Mouse (Mus musculus): ENCODE data around the gene Gm45233. TPM values are rescaled to one million over a fixed set of nuclear protein-coding genes. Genes with fewer than 3 reads are reported as not detected.
"Not testable (repeated sequence)": the region's sequence is repeated elsewhere in the genome, so short reads cannot be mapped to it uniquely, and the experiment has no call there.

Gm45233 gene
- polyA plus RNA-seq (2012; ENCODE audit: insufficient read depth, low replicate concordance) = 0.75 TPM in 1 of 2 replicates, not detected in the other

DNA sequence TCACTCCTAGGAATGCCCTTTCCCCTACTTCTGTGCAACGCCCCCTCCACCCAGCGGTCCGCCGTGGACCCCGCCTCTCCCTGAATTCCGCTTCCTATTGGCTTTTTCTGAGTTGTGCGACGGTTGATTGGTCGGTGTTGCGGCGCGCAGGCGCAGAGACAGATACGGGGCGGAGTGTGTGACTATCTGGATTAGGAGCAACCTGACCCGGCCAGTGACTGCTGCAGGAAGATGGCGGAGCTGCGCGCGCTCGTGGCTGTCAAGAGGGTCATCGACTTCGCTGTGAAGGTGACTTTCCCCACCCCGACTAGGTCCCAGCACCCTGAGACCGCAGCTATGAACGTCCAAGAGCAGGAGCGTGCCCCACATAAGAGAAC lies at the start of gene Gm45233, which contains the start of gene Etfb:
Gm45233 (plus strand) TSS at position 212 of the 377 bp plus-strand sequence.
Etfb (plus strand) TSS at position 167 of the 377 bp plus-strand sequence.
- Histone ChIP-seq H3K36me3 (replicated peaks; ENCODE audit: low read length) (peaks cover 33% of the 10 kb centered on the region), H3K4me1 (peaks cover 92% of the 10 kb centered on the region), H3K9me3 (no peaks in the 10 kb centered on the region), H3K27me3 (replicated peaks) (no peaks in the 10 kb centered on the region), H3K4me3 (replicated peaks) (peak within 1 kb of the TSS; percentile 92)
- no peak for TF ChIP-seq FLI1 (IDR thresholded peaks at IDR 0.05; ENCODE audit: low read length)
- TF ChIP-seq GATA1 (IDR thresholded peaks at IDR 0.05; ENCODE audit: borderline replicate concordance, low read length) = 0 out of 3 replicates have a peak, but pooled peaks have one; percentile 32

- Histone ChIP-seq H3K36me3 (replicated peaks; ENCODE audit: low read length) (no peaks in the 10 kb centered on the region), H3K27me3 (replicated peaks) (peaks cover 2% of the 10 kb centered on the region), H3K4me1 (peaks cover 14% of the 10 kb centered on the region; the same call in 1 of the 2 replicates), H3K4me3 (replicated peaks) (no peak overlapping the region), H3K9me3 (no peaks in the 10 kb centered on the region; the same call in 1 of the 2 replicates)
- TF ChIP-seq FLI1 (IDR thresholded peaks at IDR 0.05; ENCODE audit: low read length) (no peak), GATA1 (IDR thresholded peaks at IDR 0.05; ENCODE audit: borderline replicate concordance, low read length) (no peak)
These were observed 44.4 kb upstream of the Gm45233 start for GRCm38 (mm10) chr7:43399501-43399900.

DNA sequence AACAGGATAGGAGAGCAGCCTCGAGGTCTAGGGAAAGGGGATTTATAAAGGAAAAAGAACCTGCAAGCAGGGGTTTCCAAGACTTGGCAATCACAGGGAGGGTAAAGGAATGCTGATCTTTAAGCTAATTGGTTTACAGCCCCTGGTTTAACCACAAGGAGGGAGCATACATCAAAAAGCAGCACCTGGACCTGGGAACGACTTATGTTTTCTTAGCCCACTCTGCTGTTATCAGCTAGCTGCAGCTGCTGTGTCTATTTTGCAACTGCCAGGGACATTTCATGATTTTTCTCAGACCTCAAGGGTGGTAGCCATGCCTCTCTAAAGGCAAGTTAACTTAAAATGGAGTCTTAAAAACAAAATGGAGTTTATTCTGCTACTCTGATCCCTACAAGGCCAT lies 41.2 kb upstream of the Gm45233 start:
- TF ChIP-seq FLI1 (IDR thresholded peaks at IDR 0.05; ENCODE audit: low read length) = no peak
- TF ChIP-seq GATA1 (IDR thresholded peaks at IDR 0.05; ENCODE audit: borderline replicate concordance, low read length) = no peak
- Histone ChIP-seq H3K4me3 (replicated peaks) (no peak overlapping the region), H3K27me3 (replicated peaks) (no peaks in the 10 kb centered on the region), H3K36me3 (replicated peaks; ENCODE audit: low read length) (no peaks in the 10 kb centered on the region), H3K4me1 (peaks cover 13% of the 10 kb centered on the region), H3K9me3 (no peaks in the 10 kb centered on the region; the same call in 1 of the 2 replicates)

GRCm38 (mm10) chr7:43407573-43407972 lies 36.4 kb upstream of the Gm45233 start:
- Histone ChIP-seq H3K27me3 (replicated peaks) (peaks cover 15% of the 10 kb centered on the region), H3K36me3 (replicated peaks; ENCODE audit: low read length) (no peaks in the 10 kb centered on the region), H3K9me3 (no peaks in the 10 kb centered on the region; the same call in 1 of the 2 replicates), H3K4me1 (peaks cover 36% of the 10 kb centered on the region), H3K4me3 (replicated peaks) (no peak overlapping the region)
- no peak for TF ChIP-seq FLI1 (IDR thresholded peaks at IDR 0.05; ENCODE audit: low read length)

GRCm38 (mm10) chr7:43408131-43408553 lies 35.8 kb upstream of the Gm45233 start, which contains the start of gene Siglecg:
TSS of gene Siglecg (plus strand) at chr7:43408204.
- Histone ChIP-seq H3K9me3 (no peaks in the 10 kb centered on the region; the same call in 1 of the 2 replicates), H3K4me3 (replicated peaks) (peak within 1 kb of the TSS; percentile 64), H3K36me3 (replicated peaks; ENCODE audit: low read length) (no peaks in the 10 kb centered on the region), H3K27me3 (replicated peaks) (peaks cover 15% of the 10 kb centered on the region), H3K4me1 (peaks cover 36% of the 10 kb centered on the region)
- TF ChIP-seq FLI1 (IDR thresholded peaks at IDR 0.05; ENCODE audit: low read length) = no peak
- no peak for TF ChIP-seq GATA1 (IDR thresholded peaks at IDR 0.05; ENCODE audit: borderline replicate concordance, low read length)

DNA sequence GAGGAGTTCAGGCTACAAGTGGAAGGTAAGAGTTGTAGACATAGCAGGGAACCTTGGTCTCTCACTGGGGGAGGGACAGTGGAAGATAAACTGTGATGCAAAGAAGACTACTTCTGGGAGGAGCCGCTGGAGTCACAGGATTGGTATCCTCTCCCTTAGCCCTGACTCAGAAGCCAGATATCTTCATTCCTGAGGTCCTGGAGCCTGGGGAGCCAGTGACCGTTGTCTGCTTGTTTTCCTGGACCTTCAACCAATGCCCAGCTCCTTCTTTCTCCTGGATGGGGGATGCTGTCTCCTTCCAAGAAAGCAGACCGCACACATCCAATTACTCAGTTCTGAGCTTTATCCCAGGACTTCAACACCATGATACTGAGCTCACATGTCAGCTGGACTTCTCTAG lies 34.8 kb upstream of the Gm45233 start:
- Histone ChIP-seq H3K4me1 (peaks cover 43% of the 10 kb centered on the region), H3K9me3 (no peaks in the 10 kb centered on the region; the same call in 1 of the 2 replicates), H3K4me3 (replicated peaks) (no peak overlapping the region), H3K27me3 (replicated peaks) (peaks cover 15% of the 10 kb centered on the region), H3K36me3 (replicated peaks; ENCODE audit: low read length) (no peaks in the 10 kb centered on the region)
- TF ChIP-seq FLI1 (IDR thresholded peaks at IDR 0.05; ENCODE audit: low read length) = no peak
- no peak for TF ChIP-seq GATA1 (IDR thresholded peaks at IDR 0.05; ENCODE audit: borderline replicate concordance, low read length)

DNA sequence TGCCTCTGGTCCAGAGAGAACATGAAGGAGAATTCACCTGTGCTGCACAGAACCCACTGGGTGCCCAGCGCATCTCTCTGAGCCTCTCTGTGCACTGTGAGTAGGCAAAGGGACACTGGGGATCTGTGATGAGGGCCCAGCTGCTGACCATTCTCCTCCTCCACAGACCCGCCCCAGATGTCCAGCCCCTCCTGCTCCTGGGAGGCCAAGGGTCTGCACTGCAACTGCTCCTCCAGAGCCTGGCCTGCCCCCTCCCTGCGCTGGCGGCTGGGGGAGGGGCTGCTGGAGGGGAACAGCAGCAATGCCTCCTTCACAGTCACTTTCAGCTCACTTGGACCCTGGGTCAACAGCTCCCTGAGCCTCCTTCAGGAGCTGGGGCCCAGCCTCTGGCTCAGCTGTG lies 32.2 kb upstream of the Gm45233 start:
- not testable (repeated sequence) for H3K36me3 ChIP-seq (replicated peaks; ENCODE audit: low read length); H3K4me3 ChIP-seq (replicated peaks); H3K9me3 ChIP-seq
- H3K27me3 ChIP-seq (replicated peaks) = peaks cover 15% of the 10 kb centered on the region
- H3K4me1 ChIP-seq = peaks cover 55% of the 10 kb centered on the region

- Histone ChIP-seq H3K36me3 (replicated peaks; ENCODE audit: low read length) (no peaks in the 10 kb centered on the region), H3K9me3 (peaks cover 8% of the 10 kb centered on the region), H3K27me3 (replicated peaks) (no peaks in the 10 kb centered on the region), H3K4me1 (peaks cover 31% of the 10 kb centered on the region), H3K4me3 (replicated peaks) (no peak overlapping the region)
- no peak for TF ChIP-seq GATA1 (IDR thresholded peaks at IDR 0.05; ENCODE audit: borderline replicate concordance, low read length)
- TF ChIP-seq FLI1 (IDR thresholded peaks at IDR 0.05; ENCODE audit: low read length) = no peak
These were observed 26.6 kb upstream of the Gm45233 start for GRCm38 (mm10) chr7:43417298-43417697.

DNA sequence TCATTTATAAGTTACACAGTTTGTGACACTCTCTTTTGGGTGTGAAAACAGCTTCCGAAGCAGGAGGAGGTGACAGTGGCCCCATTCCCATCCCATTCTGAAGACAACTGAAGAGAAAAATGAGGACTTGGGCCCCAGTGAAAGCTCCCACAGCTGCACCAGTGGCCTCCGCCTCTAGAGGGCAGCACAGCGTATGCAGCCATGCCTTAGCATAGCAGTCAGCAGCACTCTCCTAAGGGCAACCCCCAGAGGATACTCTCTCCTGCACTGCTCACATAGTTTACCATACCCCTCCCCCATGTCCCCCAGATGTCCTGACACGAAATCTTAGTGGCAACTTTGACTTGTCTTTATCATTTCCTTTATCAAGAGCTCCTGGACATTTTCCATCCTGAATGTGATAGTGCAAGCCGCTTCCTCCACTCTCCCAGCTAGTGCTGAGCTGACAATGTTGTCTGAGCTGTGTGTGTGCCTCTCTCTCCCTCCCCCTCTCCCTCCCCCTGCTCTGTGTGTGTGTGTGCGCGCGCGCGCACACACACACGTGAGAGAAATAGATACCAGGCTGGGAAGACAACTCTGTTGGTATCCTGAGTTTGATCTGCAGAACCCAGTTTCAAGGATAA lies 20.8 kb upstream of the Gm45233 start:
- H3K9me3 ChIP-seq = no peaks in the 10 kb centered on the region
- no peaks in the 10 kb centered on the region for H3K27me3 ChIP-seq (replicated peaks)
- H3K4me1 ChIP-seq = peaks cover 37% of the 10 kb centered on the region
- peak overlapping the region; percentile 77 for H3K4me3 ChIP-seq (replicated peaks)
- TF ChIP-seq GATA1 (IDR thresholded peaks at IDR 0.05; ENCODE audit: borderline replicate concordance, low read length) = no peak
- TF ChIP-seq FLI1 (IDR thresholded peaks at IDR 0.05; ENCODE audit: low read length) = no peak
- no peaks in the 10 kb centered on the region for H3K36me3 ChIP-seq (replicated peaks; ENCODE audit: low read length)

GRCm38 (mm10) chr7:43423991-43424625 lies 19.8 kb upstream of the Gm45233 start:
- Histone ChIP-seq H3K9me3 (no peaks in the 10 kb centered on the region), H3K36me3 (replicated peaks; ENCODE audit: low read length) (no peaks in the 10 kb centered on the region), H3K4me3 (replicated peaks) (no peak overlapping the region), H3K4me1 (peaks cover 46% of the 10 kb centered on the region), H3K27me3 (replicated peaks) (no peaks in the 10 kb centered on the region)
- TF ChIP-seq FLI1 (IDR thresholded peaks at IDR 0.05; ENCODE audit: low read length) (no peak), GATA1 (IDR thresholded peaks at IDR 0.05; ENCODE audit: borderline replicate concordance, low read length) (no peak)

Measured in megakaryocyte, embryonic 14.5 days (primary cell).